Mouse (Mus musculus) lung, adult 2 months (tissue): ENCODE measurements around the gene Trnau1ap. TPM values are rescaled to one million over a fixed set of nuclear protein-coding genes. Genes with fewer than 3 reads are reported as not detected.
"Not testable (repeated sequence)": the region's sequence is repeated elsewhere in the genome, so short reads cannot be mapped to it uniquely, and the experiment has no call there.

Experiments used
- DNase-seq: peaks from one replicate; pipeline ENCODE4 v3.0.0; 2022
- H3K4me1 ChIP-seq: fragments of 200-500 bp; 2 replicates; pipeline ENCODE4 v1.6.1; 2011; ENCODE audit warnings: low read length; ENCODE audit not compliant: control insufficient read depth, insufficient read depth
- H3K4me3 ChIP-seq: fragments of 200-500 bp; replicated peaks from 2 replicates; pipeline ENCODE3; 2011; ENCODE audit warnings: low read depth, mild to moderate bottlenecking, control low read depth, low read length; ENCODE audit errors: extremely low read depth
- CTCF ChIP-seq: fragments of 200-500 bp; IDR thresholded peaks from 2 replicates; pipeline ENCODE4 v1.5.1; 2011; ENCODE audit warnings: mild to moderate bottlenecking, low read length, control low read depth; ENCODE audit not compliant: insufficient read depth
- POLR2A ChIP-seq: fragments of 200-500 bp; IDR thresholded peaks from 2 replicates; pipeline ENCODE4 v1.6.1; 2011; ENCODE audit warnings: low read depth, mild to moderate bottlenecking, control low read depth, low read length, borderline replicate concordance; ENCODE audit errors: extremely low read depth
- WGBS: fragments of 180-500 bp; shearing (Covaris S2); methylation state at CpG from one replicate; pipeline ENCODE4 v1.1.7; 2018; 5-methylcytosine and 5-hydroxymethylcytosine counted together
- polyA plus RNA-seq: library from polyadenylated mRNA; depleted of rRNA; stranded (reverse); fragments of >200 nt; gene quantifications from 2 replicates; pipeline ENCODE4 v1.2.3, GENCODE M21; 2012

Trnau1ap gene
- polyA plus RNA-seq, 1 experiment = 17.8 TPM

DNA sequence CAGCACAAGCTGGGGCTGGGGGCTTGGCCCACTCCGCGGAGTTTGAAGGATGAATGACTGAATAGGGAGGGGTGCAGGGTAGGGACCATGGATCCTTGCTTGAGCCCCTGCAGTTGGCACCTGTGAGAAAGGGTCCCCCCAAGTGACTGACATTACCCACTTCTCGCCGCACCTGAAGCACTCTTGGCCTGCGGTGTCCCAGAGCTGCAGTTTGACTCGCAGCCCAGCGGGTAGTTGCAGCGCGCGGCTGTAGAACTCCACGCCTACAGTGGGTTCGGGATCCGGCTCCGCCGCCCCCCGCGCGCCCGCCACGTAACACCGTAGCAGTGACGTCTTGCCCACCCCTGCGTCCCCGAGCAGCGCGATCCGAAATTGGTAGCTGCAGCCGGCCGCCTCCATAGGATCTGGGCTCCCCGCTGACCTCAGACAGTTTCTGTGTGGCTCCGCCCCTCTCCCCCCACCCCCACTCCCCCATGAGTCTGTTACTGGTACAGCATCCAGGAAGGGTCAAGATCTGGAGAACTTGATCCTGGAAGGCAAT is 26.3 kb downstream of the Trnau1ap start, which contains the start of gene Rab42:
Gene Rab42 (minus strand): TSS at position 447 of the 541 bp plus-strand sequence.
- no peaks in the 10 kb centered on the region for H3K4me1 ChIP-seq
- TF ChIP-seq POLR2A = no peak
- TF ChIP-seq CTCF = no peak
- H3K4me3 ChIP-seq = peak within 1 kb of the TSS; percentile 64
- peak; percentile 36 for DNase-seq
- WGBS = 2% methylated on average over 31 of the region's 31 CpGs

DNA sequence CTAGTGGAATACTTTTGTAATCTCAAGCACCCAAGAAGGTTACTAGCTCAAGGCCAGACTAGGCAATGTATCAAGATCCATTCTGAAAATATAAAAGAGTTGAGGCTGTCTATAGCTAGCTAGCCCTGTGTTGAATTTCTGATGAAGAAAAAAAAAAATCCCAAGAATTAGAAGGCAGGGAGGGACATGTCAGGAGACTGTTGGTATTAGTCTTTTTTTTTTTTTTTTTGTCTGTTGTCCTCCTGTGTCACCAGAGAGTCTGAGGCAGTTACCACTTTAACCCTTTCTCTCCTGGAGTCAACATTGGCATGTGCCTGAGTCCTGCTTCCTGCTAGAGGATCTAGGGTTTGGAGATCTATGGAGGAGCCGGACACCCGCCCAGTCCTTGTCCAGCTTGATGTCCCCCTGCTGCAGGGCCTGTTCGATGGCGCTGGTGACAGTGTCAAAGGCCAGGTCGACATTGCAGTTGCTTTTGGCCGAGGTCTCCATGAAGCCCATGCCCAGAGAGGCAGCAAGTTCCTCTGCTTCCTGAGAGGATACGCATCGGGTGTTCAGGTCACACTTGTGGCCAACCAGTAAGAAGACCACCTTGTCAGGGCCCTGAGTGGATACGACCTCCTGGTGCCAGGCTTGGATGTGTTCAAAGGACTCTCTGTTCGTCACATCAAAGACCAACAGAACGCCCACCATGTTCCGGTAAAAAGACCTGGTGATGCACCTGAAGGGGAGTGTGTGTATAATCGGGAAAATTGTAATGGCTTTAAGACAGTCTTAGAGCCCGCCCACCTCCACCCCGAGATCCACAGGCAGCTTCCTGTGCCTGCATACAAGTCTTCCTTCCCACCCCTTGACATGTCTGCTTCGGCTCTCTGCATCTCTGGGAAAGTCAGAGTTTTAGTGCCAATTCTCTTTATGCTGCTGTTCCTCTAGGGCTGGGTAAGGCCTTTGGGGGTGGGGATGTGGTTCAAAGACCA is 27.1 kb downstream of the Trnau1ap start:
- WGBS = 62% methylated on average over 16 of the region's 16 CpGs
- Histone ChIP-seq H3K4me1 (no peaks in the 10 kb centered on the region), H3K4me3 (no peak overlapping the region)
- DNase-seq = no peak
- no peak for TF ChIP-seq CTCF
- no peak for TF ChIP-seq POLR2A

DNA sequence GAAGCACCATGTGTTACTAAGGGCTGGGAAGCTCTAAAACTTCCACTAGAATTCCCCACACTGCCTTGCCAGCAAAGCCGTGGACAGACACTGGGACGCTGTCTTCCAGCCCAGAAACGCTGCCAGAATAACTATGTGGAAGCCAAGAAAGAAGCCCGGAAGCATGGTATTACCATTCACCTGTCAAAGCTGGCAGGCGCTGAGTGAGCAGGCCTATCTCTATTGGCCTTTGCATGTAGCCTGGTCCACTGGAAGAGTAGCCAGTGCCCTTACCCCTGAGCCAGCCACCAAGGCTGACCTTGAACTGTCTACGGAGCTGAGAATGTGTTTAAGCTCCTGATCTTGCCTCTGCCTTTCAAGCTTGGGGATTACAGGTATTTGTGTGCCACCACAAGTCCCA is 27.9 kb downstream of the Trnau1ap start:
- DNase-seq = no peak

DNA sequence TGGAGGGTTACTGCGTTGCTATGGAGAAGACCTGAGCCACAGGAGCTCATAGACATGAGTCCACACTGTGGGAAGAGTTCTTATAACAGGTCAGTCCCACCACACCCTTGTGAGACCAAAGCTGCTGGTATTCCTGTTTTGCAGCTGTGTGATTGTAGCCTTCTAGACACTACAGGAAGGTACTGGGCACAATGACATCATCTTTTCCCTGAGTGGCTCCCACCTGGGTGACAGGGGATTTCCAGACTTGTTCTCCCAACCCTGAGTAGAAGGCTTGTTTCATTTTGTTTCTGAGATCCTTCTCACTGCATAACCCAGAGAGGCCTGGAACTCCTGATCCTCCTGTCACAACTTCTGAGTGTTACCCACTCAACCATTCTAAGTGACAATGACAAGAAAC is 29.5 kb downstream of the Trnau1ap start:
- no peaks in the 10 kb centered on the region for H3K4me1 ChIP-seq
- TF ChIP-seq CTCF (no peak), POLR2A (no peak)
- WGBS = 86% methylated on average over 1 of the region's 1 CpGs
- no peak overlapping the region for H3K4me3 ChIP-seq
- DNase-seq = no peak

More for the DNA sequence above, 27.9 kb downstream of the Trnau1ap start:
- 74% methylated on average over 6 of the region's 6 CpGs for WGBS
- H3K4me3 ChIP-seq = no peak overlapping the region
- H3K4me1 ChIP-seq = no peaks in the 10 kb centered on the region
- TF ChIP-seq CTCF (no peak), POLR2A (no peak)

DNA sequence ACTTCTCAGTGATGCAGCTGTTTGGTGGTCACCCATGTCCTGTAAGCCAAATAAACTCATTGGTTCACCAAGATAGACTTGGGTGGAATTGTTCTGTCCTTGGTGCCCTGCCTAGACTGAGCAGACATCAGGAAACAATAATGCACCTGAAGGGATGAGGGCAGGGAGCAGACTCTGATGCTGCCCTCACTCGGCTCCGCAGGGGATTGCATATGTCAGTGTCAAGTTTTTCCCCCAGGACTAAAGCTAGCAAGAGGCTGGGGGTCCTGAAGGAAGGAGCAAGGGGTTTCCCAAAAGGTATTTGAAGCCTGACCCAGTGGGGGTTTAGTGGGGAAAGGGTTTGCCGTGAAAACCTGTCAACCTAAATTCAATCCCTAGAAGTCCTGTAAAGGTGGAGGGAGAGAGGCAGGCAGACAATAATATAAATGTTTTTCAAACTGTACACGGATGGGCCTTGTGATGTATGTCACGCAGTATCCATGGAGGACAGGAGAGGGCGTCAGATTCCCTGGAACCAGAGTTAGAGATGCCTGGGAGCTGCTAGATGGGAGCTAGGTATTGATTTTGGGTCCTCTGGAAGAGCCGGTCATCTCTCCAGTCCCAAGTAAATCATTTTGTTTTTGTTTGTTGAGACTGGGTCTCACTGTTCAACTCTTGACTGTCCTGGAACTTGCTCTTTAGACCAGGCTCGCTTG is 33.5 kb downstream of the Trnau1ap start:
- H3K4me1 ChIP-seq = no peaks in the 10 kb centered on the region
- peak; percentile 34; the same call in 1 of the 2 replicates for TF ChIP-seq CTCF
- TF ChIP-seq POLR2A = no peak
- H3K4me3 ChIP-seq = no peak overlapping the region
- DNase-seq = no peak
- 51% methylated on average over 8 of the region's 8 CpGs for WGBS

DNA sequence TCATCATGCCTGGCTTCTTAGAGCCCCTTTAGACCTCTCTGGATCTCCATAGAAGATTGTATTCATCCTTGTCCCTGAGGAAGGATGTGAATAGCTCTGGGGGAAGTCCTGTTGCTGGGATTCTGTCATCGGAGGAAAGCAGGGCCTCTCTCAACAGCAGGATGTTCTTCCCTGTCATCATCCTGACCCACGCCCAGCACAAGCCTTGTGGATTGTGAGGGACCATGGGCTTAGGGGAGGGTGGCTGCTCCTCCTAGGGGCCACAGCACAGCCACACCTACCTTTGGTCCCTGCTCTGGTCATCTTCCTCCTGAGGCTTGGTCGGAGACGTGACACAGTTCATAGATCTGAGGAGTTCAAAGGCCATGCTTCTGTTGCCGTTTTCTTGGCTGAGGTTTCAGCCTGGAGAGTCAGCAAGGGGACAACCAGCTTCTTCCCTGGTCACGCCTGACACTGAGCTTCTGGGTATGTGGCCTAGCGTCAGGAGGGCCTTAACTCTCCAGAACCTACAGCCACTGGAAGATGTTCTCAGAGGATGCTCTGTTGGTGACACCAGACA is 35.6 kb downstream of the Trnau1ap start:
- 65% methylated on average over 7 of the region's 7 CpGs for WGBS
- no peak for DNase-seq
- Histone ChIP-seq H3K4me1 (no peaks in the 10 kb centered on the region), H3K4me3 (no peak overlapping the region)
- TF ChIP-seq POLR2A (no peak), CTCF (no peak)

DNA sequence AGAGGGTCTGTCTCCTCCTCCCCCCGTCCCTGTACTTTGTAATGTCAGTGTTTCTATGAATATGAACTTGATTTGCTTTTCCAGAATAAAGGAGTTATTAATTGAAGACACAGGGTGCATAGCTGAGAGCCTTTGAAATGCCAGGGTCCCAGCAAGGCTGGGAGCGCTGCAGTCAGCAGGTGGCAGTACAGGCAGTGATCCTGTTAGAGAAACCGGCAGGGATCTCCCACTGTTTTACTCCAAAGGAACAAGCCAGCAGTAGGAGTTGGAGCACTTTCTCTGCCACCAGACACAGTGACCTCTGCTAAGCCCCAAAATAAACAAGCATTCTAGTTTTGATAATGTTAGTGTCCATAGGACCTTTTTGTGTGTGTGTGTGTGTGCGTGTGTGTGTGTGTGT is 36.4 kb downstream of the Trnau1ap start:
- Histone ChIP-seq H3K4me3 (no peak overlapping the region), H3K4me1 (no peaks in the 10 kb centered on the region)
- no peak for DNase-seq
- no peak for TF ChIP-seq POLR2A
- peak; percentile 68 for TF ChIP-seq CTCF
- WGBS = 45% methylated on average over 4 of the region's 4 CpGs

DNA sequence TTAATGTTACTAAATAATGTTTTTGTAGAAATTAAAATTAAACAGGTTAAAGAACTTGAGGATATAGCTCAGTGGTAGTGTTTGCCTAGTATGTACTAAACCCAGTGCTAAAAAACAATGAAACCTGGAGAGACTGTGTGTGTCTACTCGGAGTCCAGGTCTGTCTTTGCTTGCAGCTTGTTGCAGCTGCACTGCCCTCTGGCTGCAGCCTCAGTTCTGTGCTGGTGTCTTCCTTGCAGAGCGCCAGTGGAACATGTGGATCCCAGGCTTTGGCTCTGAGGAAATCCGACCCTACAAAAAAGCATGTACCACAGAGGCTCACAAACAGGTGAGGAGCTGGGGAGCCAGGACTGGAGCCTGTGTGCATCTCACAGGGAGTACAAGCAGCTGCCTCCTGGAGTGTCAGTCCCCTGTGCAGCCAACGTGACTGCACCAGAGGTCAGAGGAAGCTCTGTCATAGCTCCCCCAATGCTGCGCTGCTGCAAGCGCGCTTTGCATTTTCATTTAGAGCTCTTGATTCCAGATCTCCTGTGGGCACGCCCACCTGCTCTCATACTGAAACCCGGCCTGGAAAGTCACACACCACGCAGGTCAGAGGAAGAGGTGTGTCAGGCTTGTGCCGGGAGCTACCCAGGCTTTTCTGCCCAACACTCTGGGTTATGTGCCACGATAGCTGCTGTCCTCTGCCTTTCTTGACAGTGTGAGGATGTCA is 37.6 kb downstream of the Trnau1ap start:
- no peak for DNase-seq

DNA sequence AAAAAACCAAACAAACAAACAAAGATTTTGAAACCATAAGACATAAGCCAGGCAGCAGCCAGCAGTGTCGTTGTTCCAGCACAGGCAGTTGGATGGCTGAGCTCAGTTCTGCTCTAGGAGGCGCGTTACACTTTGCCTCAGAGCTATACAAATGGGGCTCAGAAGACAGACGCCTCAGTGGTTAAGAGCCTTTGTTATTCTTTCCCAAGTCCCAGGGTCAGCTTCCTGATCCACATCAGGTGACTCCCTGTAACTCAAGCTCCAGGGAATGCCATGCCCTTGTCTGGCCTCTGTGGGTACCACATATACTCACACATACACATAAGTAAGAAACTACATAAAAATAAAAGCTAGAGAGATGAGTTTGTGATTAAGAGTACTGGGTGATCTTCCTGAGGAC is 38.3 kb downstream of the Trnau1ap start:
- Histone ChIP-seq H3K4me1 (no peaks in the 10 kb centered on the region), H3K4me3 (no peak overlapping the region)
- TF ChIP-seq CTCF (no peak), POLR2A (no peak)
- 97% methylated on average over 4 of the region's 4 CpGs for WGBS
- DNase-seq = no peak

More for the DNA sequence above, 37.6 kb downstream of the Trnau1ap start:
- no peak overlapping the region for H3K4me3 ChIP-seq
- 87% methylated on average over 12 of the region's 12 CpGs for WGBS
- H3K4me1 ChIP-seq = no peaks in the 10 kb centered on the region
- no peak for TF ChIP-seq POLR2A
- peak; percentile 17; the same call in 1 of the 2 replicates for TF ChIP-seq CTCF

DNA sequence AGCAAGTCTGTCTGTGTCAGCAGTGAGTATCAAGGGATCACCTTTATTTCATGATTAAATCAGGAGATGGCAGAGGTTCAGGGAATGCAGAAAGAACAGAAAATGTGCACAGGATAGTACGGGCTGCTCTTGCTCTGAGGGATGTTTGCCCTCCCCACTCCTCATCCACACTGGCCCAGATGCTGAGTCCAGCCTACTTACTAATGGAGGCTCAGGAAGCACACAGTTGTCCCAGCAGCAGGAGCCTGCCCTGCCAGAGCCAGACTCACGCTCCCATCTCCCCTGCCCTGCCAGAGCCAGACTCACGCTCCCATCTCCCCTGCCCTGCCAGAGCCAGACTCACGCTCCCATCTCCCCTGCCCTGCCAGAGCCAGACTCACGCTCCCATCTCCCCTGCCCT is 40.5 kb downstream of the Trnau1ap start:
- 88% methylated on average over 3 of the region's 5 CpGs for WGBS
- not testable (repeated sequence) for H3K4me3 ChIP-seq, DNase-seq, H3K4me1 ChIP-seq
